Mouse (Mus musculus): ENCODE measurements around the gene Dop1b.

- TF ChIP-seq CTCF (IDR thresholded peaks at IDR 0.05; ENCODE audit: low read depth, low read length) (no peak), POLR2A (IDR thresholded peaks at IDR 0.05; ENCODE audit: borderline replicate concordance, low read depth, low read length) (0 out of 2 replicates have a peak, but pooled peaks have one; percentile 69)
Measured at GRCm38 (mm10) chr16:93815856-93816736, 104.4 kb downstream of the Dop1b start.
